Mouse (Mus musculus) c-Kit-positive CD71-positive TER-119-negative erythroid progenitor cells, embryonic 14.5 days (primary cell): ENCODE results near the gene Ccl5.
"Not testable (repeated sequence)": the region's sequence is repeated elsewhere in the genome, so short reads cannot be mapped to it uniquely, and the experiment has no call there.

Experiments
- DNase-seq: peaks from one replicate; pipeline ENCODE4 v3.0.0-alpha.2; 2013; ENCODE audit warnings: low read depth

Gene Ccl5

GRCm38 (mm10) chr11:83530360-83530759, at the start of gene Ccl5:
TSS of gene Ccl5 (minus strand) at chr11:83530518.
- no peak for DNase-seq

DNA sequence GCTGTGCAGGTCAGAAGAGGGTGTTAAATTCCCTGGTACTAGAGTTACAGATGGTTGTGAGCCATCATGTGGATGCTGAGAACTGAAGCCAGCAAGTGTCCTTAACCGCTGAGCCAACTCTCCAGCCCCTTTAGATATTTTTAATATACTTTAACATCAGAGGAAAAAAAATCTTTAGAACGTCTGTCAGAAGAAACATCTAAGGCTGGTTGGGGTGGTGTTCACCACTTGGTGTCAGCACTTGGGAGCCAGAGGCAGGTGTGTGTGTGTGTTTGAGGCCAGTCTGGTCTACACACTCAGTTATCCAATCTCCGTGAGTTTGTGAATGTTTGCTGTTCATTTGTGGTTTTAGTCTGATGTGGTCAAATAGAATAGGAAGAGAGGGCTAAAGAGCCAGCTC, 48.7 kb upstream of the Ccl5 start:
- no peak for DNase-seq

DNA sequence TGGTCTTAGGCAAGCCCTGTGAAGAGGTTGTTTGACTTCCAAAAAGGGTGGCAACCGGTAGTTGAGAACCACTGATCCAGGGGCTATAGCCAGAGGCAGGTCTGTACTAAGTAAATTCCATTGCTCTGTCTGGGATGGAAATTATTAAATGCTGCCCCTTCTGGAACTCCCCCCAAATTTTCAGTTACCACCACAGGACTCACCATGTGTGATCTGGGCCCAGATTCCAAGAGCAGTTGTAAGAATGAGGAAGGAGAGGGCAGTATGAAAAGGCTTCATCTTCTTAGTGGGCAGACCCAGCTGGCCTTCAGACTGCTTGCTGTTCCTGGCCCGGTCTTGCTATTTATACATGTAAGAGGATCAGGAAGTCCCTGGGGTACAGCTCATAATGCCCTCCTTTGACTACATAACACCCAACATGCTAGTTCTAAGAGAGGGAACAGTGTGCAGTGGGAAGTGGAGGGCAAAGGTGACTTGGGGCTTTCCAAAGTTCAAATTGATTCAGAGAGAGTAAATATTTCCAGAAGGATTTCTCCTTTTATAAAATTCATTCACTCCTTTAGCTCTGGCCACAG, 48.0 kb upstream of the Ccl5 start, which contains the start of gene Ccl9:
TSS of gene Ccl9 (minus strand) at position 451 of the 575 bp plus-strand sequence.
- DNase-seq, result no peak

DNA sequence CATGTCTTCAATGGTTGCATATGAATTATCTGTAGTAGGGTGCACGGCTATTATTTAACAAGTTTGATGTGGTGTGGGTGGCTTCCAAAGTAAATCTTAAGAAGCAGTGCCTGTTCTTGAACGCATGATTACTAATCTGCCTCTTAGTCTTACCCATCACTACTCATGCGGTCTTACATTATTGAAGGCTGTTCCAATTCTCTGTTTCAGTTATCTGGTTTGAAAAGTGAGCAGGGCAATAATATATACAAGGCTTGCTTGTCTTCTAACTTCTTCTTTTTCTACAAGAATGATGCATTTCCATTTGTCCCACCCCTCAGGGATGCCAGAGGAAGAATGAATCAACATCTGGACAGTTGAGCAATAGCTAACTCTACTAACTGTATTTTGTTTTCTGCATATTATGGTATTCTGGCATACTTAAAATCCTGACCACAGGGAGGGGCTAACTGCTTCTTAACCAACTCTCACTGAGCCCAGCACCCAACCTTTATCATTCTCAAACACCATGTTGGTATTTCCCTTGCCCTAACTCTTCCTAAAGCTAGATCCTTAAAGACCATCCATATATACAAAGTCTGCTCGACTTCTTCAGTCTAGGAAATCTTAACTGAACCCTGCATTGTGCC, 46.7 kb upstream of the Ccl5 start:
- no peak for DNase-seq

DNA sequence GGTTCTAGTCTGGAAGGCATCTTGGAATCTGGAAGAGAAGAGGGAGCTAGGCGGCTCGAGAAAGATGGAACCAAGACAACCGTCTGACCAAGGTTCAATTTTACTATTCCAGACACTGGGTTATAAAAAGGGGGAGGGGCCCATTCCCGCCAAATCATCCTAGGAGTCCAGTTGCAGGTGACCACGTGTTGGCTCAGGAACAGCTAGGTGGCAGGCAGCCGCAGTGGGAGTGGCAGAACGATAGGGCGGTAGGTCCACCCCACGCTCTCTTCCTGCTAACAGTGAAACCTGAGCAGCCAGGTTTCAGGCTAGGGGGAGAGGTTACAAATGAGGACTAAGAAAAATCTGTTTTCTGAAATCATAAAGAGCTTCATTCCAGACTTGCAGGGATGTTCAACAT, 42.5 kb upstream of the Ccl5 start:
- no peak for DNase-seq

GRCm38 (mm10) chr11:83572223-83572622, 41.9 kb upstream of the Ccl5 start:
- DNase-seq, result no peak

- DNase-seq, result no peak
Observed at GRCm38 (mm10) chr11:83570189-83570588, 39.9 kb upstream of the Ccl5 start.

GRCm38 (mm10) chr11:83569249-83569648, 38.9 kb upstream of the Ccl5 start:
- no peak for DNase-seq

DNA sequence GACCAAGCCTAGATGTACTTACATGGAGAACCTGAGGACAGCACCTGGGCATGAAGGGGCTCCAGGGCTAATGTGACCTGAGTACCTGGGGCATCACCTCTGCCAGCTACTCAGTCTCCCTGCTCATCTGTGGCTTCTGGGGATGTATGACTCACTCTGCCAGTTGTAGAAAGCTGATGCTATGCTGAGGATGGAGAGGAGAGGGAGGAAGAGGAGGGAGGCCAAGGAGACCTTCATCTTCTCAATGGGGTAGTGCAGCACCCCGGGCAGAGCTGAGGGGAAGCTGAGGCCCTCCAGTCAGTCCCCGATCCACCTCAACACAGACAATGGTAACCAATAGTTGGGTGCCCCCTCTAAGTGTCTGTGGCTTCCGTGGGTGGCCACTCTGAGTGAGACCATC, 38.5 kb upstream of the Ccl5 start:
- no peak for DNase-seq

GRCm38 (mm10) chr11:83568061-83568460, 37.7 kb upstream of the Ccl5 start:
- DNase-seq, result no peak

DNA sequence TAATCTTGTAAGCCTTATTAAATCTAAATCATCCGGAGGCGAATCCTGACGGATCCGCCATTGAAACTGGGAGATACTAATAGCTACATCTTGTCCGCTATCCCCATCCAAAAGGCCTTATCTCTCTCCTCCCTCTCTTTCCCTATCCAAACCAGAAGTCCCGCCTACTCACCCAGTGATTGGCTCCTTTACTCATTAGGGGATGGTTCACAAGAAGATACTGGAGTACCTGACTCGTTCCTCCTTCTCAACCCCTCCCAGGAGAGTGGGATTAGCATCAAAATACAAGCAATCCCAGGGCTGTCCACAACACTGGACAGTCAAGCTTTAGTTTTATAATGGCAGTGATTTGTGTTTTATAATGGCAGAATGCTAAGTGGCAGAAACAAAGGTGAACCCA, 37.0 kb upstream of the Ccl5 start:
- DNase-seq, result no peak

DNA sequence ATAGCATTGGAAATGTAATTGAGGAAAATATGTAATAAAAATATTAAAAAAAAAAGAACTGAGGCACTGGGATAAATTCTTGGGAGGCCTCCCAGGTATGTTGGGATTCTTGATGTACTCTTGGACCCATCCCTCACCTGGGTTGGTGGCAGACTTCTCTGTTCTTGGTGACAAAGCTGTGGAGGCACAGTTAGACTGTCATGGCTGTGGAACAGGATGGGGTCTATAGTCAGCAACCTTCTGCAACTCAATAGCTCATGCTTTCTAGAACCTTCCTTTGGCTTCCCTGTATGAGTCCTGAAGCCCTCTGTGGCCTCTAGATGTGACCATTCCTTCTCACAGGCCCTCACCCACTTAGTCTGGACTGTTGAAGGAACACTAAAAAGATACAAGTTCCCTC, 36.3 kb upstream of the Ccl5 start:
- no peak for DNase-seq

DNA sequence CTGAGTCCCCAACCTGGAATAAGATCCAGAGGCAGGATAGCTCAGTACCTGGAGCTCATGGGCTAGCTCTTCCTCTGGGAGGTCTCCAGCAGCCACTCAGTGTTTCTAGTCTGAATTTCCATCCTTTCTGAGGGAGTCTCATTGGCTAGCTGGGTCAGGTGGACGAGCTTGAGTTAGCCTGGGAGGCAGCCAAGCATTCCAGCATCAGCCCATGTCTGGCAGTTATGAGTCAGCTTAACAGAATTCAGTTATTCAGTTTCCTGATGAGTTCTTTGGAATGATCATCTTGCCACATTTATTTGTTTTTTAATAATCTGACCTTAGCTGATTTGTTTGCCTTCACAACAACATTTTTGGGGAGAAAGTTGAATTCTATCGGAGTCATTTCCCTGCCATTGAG, 33.4 kb upstream of the Ccl5 start:
- no peak for DNase-seq

GRCm38 (mm10) chr11:83562311-83562887, 32.1 kb upstream of the Ccl5 start:
- DNase-seq, result no peak

- DNase-seq, result no peak
Observed at GRCm38 (mm10) chr11:83560405-83560804, 30.1 kb upstream of the Ccl5 start.

- no peak for DNase-seq
Observed at GRCm38 (mm10) chr11:83557074-83557473, 26.8 kb upstream of the Ccl5 start.

GRCm38 (mm10) chr11:83556085-83556781, 25.9 kb upstream of the Ccl5 start:
- DNase-seq, result peak; percentile 21

- DNase-seq, result no peak
Observed at GRCm38 (mm10) chr11:83551668-83552067, 21.4 kb upstream of the Ccl5 start.

GRCm38 (mm10) chr11:83551037-83551436, 20.7 kb upstream of the Ccl5 start:
- DNase-seq, result not testable (repeated sequence)

DNA sequence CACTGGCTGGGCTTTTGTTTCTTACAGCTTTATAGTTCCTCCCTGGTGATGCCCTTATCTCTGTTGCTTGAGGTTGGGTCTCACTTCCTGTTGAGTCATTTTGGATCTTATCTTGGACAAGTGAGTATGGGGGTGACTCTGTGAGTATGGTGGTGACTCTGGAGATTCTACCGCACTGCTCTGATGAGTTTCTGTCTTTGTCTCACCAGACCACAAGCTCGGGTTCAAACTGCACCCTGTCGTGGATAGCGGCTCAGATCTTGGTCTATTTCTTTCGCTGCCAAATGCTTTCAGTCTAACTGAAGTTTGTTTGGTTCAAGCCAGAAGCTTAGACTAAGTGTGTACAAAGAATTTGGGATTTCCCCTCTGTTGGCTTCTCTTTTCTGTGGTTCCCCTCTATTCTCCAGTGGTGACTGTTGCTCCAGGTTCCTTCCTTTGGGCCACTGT, 19.9 kb upstream of the Ccl5 start:
- DNase-seq, result no peak

- DNase-seq, result no peak
Observed at GRCm38 (mm10) chr11:83544214-83544613, 13.9 kb upstream of the Ccl5 start.

DNA sequence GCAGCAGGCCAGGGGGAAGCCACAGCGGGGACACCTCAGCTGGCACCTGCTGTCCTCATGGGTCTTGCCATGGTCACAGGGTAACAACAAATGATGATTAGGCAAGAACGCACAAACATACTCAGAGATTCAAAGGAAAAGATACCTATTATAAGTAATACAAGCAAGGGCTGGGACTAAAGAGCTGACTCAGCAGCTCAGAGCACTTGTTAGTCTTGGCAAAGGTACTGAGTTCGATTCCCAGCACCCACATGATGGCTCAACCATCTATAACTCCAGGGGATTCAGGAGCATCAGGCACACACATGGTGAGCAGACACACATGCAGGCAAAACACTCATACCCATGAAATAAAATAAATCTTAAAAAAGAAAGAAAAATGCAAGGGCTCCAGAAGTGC, 11.1 kb upstream of the Ccl5 start:
- no peak for DNase-seq

DNA sequence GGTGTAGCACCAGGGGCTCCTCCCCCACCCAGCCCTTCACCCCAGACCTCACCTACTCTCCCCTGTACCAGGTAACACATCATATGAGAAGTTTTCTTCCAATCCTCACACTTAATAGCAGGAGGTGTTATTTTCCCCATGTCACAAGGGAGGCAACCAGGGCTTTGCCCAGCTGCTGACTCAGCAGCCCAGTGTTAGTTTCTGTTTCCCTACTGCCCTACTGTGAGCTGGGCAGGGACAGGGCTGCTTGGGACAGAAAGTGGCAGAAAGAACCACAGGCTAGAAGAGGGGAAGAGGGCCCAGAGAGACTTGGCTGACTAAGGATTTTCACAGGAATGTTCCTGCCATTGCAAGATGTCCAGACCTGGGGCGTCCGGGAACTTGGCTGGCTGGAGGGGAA, 10.6 kb upstream of the Ccl5 start:
- no peak for DNase-seq
